8 mouse cellular contexts compared by ENCODE assay signal in the genomic region with DNA sequence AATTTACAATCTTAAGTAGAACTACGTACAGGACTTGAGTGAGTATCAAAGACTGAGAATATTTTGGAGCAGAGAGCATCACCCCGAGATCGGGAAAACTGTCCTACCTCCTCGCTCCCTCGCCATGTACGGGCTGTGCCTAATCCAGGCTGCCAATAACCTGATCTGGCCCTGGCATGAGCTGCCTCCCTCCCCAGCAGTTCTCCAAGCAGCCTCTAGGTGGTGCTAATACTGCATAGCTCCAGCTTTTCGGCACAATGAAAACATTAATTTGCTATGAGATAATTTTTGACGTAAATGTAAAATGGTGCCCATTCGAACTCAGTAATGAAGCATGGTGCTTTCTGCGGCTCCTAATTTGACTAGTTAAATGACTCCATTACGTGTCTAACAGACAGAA.
DNase-seq lines count a peak whose midpoint lies in the region; ATAC-seq lines count a peak whose summit lies in the region.

No protein-coding gene starts in this region.

- WGBS in hindbrain, embryonic 15.5 days: 9% methylated on average over 11 of the region's 11 CpGs

- ATAC-seq in hindbrain, embryonic 15.5 days (ENCODE audit: low FRiP score, low read depth): peak; percentile 76
- ATAC-seq in megakaryocyte progenitor cell, adult 5-6 weeks (replicated peaks; ENCODE audit: poor library complexity): peak; percentile 93

- peaks cover 26% of the 10 kb centered on the region for H3K4me1 ChIP-seq in hindbrain, embryonic 15.5 days (replicated peaks)

- H3K9ac ChIP-seq in hindbrain, embryonic 15.5 days: no peak overlapping the region

- no peaks in the 10 kb centered on the region for H3K27me3 ChIP-seq in hindbrain, embryonic 15.5 days

- peak overlapping the region; percentile 26 for H3K4me3 ChIP-seq in hindbrain, embryonic 15.5 days

- no peaks in the 10 kb centered on the region for H3K9me3 ChIP-seq in hindbrain, embryonic 15.5 days

- peak overlapping the region; percentile 53 for H3K4me2 ChIP-seq in hindbrain, embryonic 15.5 days

- H3K36me3 ChIP-seq in hindbrain, embryonic 15.5 days: no peaks in the 10 kb centered on the region

- DNase-seq in R1 (ENCODE audit: low read depth, low spot score): peak; percentile 43
- peak; percentile 95 for DNase-seq in cerebellum, adult 9-10 months
- DNase-seq in frontal cortex, adult 2 months (ENCODE audit: extremely low spot score in 1 of 2, low spot score in 1 of 2): peak; percentile 61 to 92
- peak; percentile 80 for DNase-seq in left cerebral cortex, adult 11 months (ENCODE audit: low spot score)
- peak; percentile 82 for DNase-seq in right cerebral cortex, adult 18-20 months
- DNase-seq in urinary bladder, postnatal 25 days (ENCODE audit: low spot score): peak; percentile 74

- H3K27ac ChIP-seq in hindbrain, embryonic 15.5 days (replicated peaks): no peak overlapping the region

Comparison
In these comparisons a context has a peak if more than half of its experiments do, and no peak if none do; other contexts are left out.
1. DNase-seq: peak in every context shown above with its lines; median percentile 95 in cerebellum, adult 9-10 months; 82 in right cerebral cortex, adult 18-20 months; 80 in left cerebral cortex, adult 11 months; 76 in frontal cortex, adult 2 months; 74 in urinary bladder, postnatal 25 days; 43 in R1.